Mouse (Mus musculus): ENCODE measurements around the gene Pip5k1a.
"Not testable (repeated sequence)": the region's sequence is repeated elsewhere in the genome, so short reads cannot be mapped to it uniquely, and the experiment has no call there.

Gene Pip5k1a

GRCm38 (mm10) chr3:95041625-95042024 is 65.1 kb downstream of the Pip5k1a start:
- no peak for DNase-seq

DNA sequence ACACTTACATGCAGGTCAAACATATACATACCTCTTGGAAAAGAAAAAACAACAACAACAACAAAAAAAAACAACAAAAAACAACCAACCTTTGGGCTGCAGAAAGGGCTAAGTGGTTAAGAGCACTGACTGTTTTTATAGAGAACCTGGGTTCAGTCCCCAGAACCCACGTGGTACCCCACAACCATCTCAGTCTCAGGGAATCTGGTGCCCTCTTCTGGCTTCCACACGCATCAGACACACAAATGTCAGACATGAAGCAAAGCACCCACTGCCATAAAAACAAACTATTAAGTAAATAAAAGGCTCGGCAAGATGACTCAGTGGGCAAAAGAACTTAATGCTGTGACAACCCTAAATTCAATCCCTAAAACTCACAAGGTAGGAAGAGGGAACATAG is 76.8 kb downstream of the Pip5k1a start:
- DNase-seq = no peak

DNA sequence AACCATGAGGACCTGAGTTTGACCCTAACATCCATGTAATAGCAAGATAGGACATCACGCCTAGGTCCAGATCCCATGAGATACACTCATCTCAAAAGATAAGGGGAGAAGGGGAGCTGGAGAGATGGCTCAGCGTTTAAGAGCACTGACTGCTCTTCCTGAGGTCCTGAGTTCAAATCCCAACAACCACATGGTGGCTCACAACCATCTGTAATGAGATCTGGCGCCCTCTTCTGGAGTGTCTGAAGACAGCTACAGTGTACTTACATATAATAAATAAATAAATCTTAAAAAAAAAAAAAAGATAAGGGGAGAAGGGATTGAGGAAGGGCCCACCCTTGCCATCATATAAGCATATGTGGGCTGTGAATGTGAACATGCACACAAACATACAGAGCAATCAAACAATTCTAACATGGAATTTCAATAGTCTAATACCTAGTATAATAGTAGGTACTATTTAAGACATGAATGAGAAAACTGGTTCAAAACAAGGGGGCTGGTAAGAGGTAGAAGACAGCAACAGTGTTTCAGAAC is 77.4 kb downstream of the Pip5k1a start:
- not testable (repeated sequence) for DNase-seq

DNA sequence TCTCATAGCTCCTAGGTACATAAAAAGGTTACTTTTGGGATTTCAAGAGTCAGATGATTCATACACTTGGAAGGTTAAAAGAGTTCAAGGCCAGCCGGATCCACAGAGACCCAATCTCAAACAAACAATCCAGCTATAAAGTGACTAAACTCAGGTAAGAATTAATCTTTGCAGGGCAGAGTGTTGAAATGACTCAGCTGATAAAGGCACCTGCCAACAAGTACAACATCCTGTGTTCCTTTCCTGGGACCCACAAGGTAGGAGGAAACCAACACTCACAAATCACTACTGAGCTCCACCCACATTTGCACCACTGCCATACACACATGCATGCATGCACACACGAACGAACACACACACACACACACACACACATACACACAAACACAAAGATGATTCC is 78.1 kb downstream of the Pip5k1a start:
- no peak for DNase-seq

- no peak for DNase-seq
Measured at GRCm38 (mm10) chr3:95027701-95028100, 79.0 kb downstream of the Pip5k1a start.

DNA sequence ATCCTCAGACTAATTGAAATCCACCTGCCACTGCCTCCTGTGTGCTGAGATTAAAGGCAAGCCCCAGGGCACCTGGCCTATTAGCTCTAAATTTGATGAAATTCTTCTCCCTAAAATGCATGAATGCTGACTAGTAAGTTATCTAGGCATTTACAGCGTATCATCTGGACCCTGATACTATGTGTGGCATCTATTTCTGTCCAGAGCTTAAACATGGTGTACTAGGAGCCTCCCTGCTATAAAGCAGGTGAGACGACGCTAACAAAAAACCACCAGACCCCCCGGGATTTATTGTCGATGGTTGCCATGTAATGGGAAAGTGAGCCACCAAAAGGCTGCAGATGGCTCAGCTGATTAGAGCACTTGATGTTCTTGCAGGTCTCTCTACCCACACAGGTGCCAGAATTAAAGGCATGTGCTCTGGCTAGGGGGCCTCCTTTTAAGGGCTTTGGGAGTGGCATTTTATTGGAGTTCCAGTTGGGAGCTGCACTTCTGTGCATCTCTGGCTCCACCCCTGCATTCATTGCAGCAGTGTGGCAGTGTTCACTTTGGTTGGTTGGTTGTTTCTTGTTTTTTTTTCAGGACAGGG is 79.6 kb downstream of the Pip5k1a start:
- no peak for DNase-seq

DNA sequence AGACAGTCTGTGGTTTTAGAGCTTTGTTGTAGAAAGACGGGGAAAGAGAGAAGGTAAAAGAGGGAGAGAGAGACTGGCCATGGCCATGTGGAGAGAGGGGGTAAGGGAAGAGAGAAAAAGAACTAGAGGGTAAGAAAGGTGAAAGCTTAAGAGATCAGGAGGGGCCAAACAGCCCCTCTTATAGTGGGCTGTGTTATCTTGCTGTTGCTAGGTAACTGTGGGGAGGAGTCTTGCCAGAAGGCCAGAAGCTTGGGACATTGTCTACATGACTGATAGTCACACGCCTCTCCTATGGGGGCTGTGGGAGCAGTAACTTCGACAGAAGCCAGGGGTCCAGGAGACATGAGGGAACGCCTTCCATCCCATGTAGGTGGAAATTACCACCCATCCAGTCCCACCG is 81.5 kb downstream of the Pip5k1a start:
- DNase-seq = no peak

- DNase-seq = no peak
Measured at GRCm38 (mm10) chr3:95024551-95024950, 82.2 kb downstream of the Pip5k1a start.

GRCm38 (mm10) chr3:95020956-95021355 is 85.8 kb downstream of the Pip5k1a start:
- not testable (repeated sequence) for DNase-seq

GRCm38 (mm10) chr3:95018741-95019140 is 88.0 kb downstream of the Pip5k1a start:
- no peak for DNase-seq

GRCm38 (mm10) chr3:95016532-95017056 is 90.1 kb downstream of the Pip5k1a start:
- no peak for DNase-seq

- peak; percentile 97 for DNase-seq
Measured at GRCm38 (mm10) chr3:95015891-95016531, 90.7 kb downstream of the Pip5k1a start.

DNA sequence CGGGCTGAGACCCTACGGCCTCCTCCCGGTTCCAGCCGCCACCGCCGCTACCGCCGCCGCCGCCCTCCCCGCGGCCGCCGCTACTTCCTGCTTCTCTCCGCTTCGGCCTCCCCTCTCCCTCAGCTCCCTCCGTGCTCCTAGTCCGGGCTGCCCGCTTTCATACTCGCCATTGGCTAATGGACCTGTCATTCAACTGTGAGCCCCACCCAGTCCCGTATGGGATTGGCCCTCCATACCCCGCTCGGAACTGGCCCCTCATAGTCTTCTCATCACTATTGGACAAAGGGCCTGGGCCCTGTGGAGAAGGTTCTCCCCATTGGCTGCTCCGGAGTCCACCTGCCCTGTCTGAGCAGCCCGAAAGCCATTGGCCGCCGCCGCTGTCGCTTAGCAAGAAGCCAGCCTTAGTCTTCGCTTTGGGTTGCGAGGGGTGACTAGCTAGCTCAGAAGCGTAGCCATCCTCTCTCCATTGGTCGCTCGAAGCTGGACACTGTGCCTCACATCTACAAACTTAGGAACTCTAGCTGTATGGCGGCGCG is 91.3 kb downstream of the Pip5k1a start, which contains the start of gene Zfp687:
Gene Zfp687, minus strand, starts transcription at position 112 of the 536 bp plus-strand sequence.
- DNase-seq = peak; percentile 100

DNA sequence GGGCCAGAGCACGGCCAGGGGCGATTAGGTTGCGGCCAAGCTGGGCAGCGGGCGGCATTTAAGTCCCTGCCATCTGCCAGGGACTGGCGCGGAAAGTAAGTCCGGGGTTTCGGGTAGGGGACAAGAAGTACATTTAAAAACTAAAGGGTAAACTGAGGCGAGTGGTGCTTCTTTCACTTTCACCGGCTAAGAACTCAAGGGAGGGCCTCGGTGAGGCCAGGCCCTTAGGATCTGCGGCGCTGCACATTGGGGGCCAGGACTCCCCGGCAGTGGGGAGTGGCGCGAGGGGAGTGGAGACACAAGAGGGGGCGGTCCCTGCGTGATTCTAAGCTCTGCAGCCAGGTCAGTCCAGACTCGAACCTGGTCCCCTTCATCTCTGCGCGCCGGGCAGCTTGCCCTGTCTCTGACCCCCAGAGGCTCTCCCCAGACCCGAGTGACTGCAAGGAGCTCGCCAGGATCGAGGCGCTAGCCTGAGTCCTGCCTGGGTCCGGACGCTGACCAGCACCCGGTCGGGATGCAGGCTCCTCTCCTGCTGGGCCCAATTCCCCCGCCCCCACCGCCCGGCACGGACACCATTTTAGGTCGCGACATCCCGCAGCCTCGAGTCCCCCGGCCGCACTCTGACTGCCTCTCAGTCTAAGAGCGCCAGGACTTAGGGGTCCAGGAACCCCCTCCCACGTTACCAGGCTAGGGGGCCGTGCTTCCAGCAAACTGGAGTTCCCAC is 92.1 kb downstream of the Pip5k1a start:
- DNase-seq = peak; percentile 69

- DNase-seq = peak; percentile 68
Measured at GRCm38 (mm10) chr3:95013699-95014427, 92.9 kb downstream of the Pip5k1a start.

DNA sequence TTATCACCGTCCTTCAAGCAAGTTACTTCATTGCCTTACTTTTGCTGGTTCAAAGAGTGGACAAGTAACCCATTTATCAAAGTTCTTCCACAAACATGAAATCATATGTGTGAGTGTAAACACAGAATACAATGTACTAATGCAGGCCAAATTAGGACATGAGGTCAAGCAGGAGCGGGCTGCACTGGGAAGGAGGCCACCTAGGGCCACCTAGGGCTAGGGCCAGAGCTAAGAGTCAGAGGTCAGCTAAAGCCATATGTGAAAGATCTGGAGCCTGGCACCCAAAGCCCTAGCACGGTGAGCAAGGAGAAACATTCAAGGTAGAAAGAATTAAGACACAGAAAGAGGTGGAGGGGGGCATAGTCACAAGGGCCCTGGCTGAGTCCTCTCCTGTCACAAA is 93.7 kb downstream of the Pip5k1a start:
- no peak for DNase-seq

DNA sequence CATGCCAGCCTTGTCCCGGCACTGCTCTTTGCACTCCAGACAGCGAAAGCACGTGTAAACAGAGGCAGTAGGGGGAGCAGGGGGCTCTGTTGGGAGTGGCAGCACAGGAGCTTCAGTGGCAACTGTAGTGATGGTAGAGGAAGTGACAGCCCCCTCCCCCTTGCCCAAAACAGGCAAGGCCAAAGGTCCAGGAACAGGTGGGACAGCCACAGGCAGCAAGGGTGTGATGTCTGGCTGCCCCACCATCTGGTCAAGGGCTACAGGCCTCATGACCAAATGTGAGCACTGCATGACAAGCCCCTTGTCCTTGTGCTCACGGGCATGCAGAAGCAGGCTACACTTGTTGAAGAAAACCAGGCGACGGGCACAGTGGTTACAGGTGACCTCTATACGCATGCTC is 96.3 kb downstream of the Pip5k1a start:
- no peak for DNase-seq
